Mouse (Mus musculus) limb, embryonic 15.5 days (tissue): ENCODE measurements around the gene A930002H24Rik. TPM values are rescaled to one million over a fixed set of nuclear protein-coding genes. Genes with fewer than 3 reads are reported as not detected.

Source experiments
- ATAC-seq: fragments of 200-750 bp; cut with Nextera tagmentation; 2 replicates; pipeline ENCODE4 v1.8.0; 2017; ENCODE audit warnings: low read depth, moderate TSS enrichment; ENCODE audit not compliant: insufficient number of reproducible peaks, low FRiP score, low TSS enrichment
- H3K27ac ChIP-seq: fragments of 300-500 bp; sonication (generic); 2 replicates; pipeline ENCODE4 v1.5.1; 2015; ENCODE audit warnings: moderate library complexity, mild to moderate bottlenecking, inconsistent platforms
- H3K27me3 ChIP-seq: fragments of 300-500 bp; sonication (generic); 2 replicates; pipeline ENCODE4 v1.6.1; 2015; ENCODE audit warnings: inconsistent platforms
- H3K36me3 ChIP-seq: fragments of 300-500 bp; sonication (generic); 2 replicates; pipeline ENCODE4 v1.6.1; 2015; ENCODE audit warnings: inconsistent platforms
- H3K4me1 ChIP-seq: fragments of 300-500 bp; sonication (generic); 2 replicates; pipeline ENCODE4 v1.6.1; 2015; ENCODE audit warnings: inconsistent platforms
- H3K4me2 ChIP-seq: fragments of 300-500 bp; sonication (generic); 2 replicates; pipeline ENCODE4 v1.6.1; 2015; ENCODE audit warnings: mild to moderate bottlenecking, inconsistent platforms
- H3K4me3 ChIP-seq: fragments of 300-500 bp; sonication (generic); 2 replicates; pipeline ENCODE4 v1.5.1; 2015; ENCODE audit warnings: mild to moderate bottlenecking, inconsistent platforms
- H3K9ac ChIP-seq: fragments of 300-500 bp; sonication (generic); 2 replicates; pipeline ENCODE4 v1.6.1; 2015; ENCODE audit warnings: inconsistent platforms
- H3K9me3 ChIP-seq: fragments of 300-500 bp; sonication (generic); 2 replicates; pipeline ENCODE4 v1.6.1; 2016; ENCODE audit warnings: inconsistent platforms
- WGBS: fragments of 180-500 bp; shearing (Covaris S2); methylation state at CpG from one replicate; pipeline ENCODE4 v1.1.7; 2015; 5-methylcytosine and 5-hydroxymethylcytosine counted together
- polyA plus RNA-seq: library from polyadenylated mRNA; unstranded; fragments of >200 nt; fragmentation: Nextera tagmentation; extraction: Ambion mirVana; gene quantifications from 2 replicates; pipeline ENCODE4 v1.2.1, GENCODE M21; 2015

A930002H24Rik gene
- polyA plus RNA-seq, 1 experiment from 2014 or later, result 3.2 TPM

- 65% methylated on average over 4 of the region's 4 CpGs for WGBS
- H3K27me3 ChIP-seq, result no peaks in the 10 kb centered on the region
- no peak for ATAC-seq
- no peaks in the 10 kb centered on the region for H3K9me3 ChIP-seq
- no peak overlapping the region for H3K9ac ChIP-seq
- H3K4me1 ChIP-seq, result no peaks in the 10 kb centered on the region
- no peak overlapping the region for H3K27ac ChIP-seq
- no peak overlapping the region for H3K4me3 ChIP-seq
- no peaks in the 10 kb centered on the region for H3K36me3 ChIP-seq
- no peak overlapping the region for H3K4me2 ChIP-seq
Measured at GRCm38 (mm10) chr17:63831550-63831949, 32.0 kb downstream of the A930002H24Rik start.

- Histone ChIP-seq H3K4me3 (no peak overlapping the region), H3K4me1 (no peaks in the 10 kb centered on the region), H3K27ac (no peak overlapping the region), H3K36me3 (no peaks in the 10 kb centered on the region), H3K9me3 (no peaks in the 10 kb centered on the region), H3K27me3 (no peaks in the 10 kb centered on the region), H3K9ac (no peak overlapping the region), H3K4me2 (no peak overlapping the region)
- ATAC-seq, result no peak
- 55% methylated on average over 5 of the region's 5 CpGs for WGBS
Measured at GRCm38 (mm10) chr17:63828561-63829332, 34.8 kb downstream of the A930002H24Rik start.

- Histone ChIP-seq H3K4me3 (no peak overlapping the region), H3K27ac (no peak overlapping the region), H3K4me1 (no peaks in the 10 kb centered on the region), H3K4me2 (no peak overlapping the region), H3K36me3 (no peaks in the 10 kb centered on the region), H3K9me3 (no peaks in the 10 kb centered on the region), H3K9ac (no peak overlapping the region), H3K27me3 (no peaks in the 10 kb centered on the region)
- WGBS, result 78% methylated on average over 7 of the region's 7 CpGs
- ATAC-seq, result no peak
Measured at GRCm38 (mm10) chr17:63826767-63827166, 36.8 kb downstream of the A930002H24Rik start.

GRCm38 (mm10) chr17:63826196-63826595, 37.4 kb downstream of the A930002H24Rik start:
- Histone ChIP-seq H3K4me1 (no peaks in the 10 kb centered on the region), H3K4me3 (no peak overlapping the region), H3K4me2 (no peak overlapping the region), H3K27ac (no peak overlapping the region), H3K27me3 (no peaks in the 10 kb centered on the region), H3K9ac (no peak overlapping the region), H3K36me3 (no peaks in the 10 kb centered on the region), H3K9me3 (no peaks in the 10 kb centered on the region)
- WGBS, result 72% methylated on average over 8 of the region's 8 CpGs
- no peak for ATAC-seq

- Histone ChIP-seq H3K27ac (no peak overlapping the region), H3K4me2 (no peak overlapping the region), H3K36me3 (no peaks in the 10 kb centered on the region), H3K9ac (no peak overlapping the region), H3K4me1 (no peaks in the 10 kb centered on the region), H3K9me3 (no peaks in the 10 kb centered on the region), H3K4me3 (no peak overlapping the region), H3K27me3 (no peaks in the 10 kb centered on the region)
- WGBS, result 93% methylated on average over 4 of the region's 4 CpGs
- no peak for ATAC-seq
Measured at GRCm38 (mm10) chr17:63824141-63824540, 39.5 kb downstream of the A930002H24Rik start.

GRCm38 (mm10) chr17:63818444-63819027, 45.1 kb downstream of the A930002H24Rik start:
- ATAC-seq, result no peak
- Histone ChIP-seq H3K27me3 (no peaks in the 10 kb centered on the region), H3K4me3 (no peak overlapping the region), H3K36me3 (no peaks in the 10 kb centered on the region), H3K4me1 (no peaks in the 10 kb centered on the region), H3K27ac (no peak overlapping the region), H3K9me3 (no peaks in the 10 kb centered on the region), H3K4me2 (no peak overlapping the region), H3K9ac (no peak overlapping the region)
- 87% methylated on average over 10 of the region's 10 CpGs for WGBS

- Histone ChIP-seq H3K36me3 (no peaks in the 10 kb centered on the region), H3K4me1 (no peaks in the 10 kb centered on the region), H3K4me2 (no peak overlapping the region), H3K27me3 (no peaks in the 10 kb centered on the region), H3K9me3 (no peaks in the 10 kb centered on the region), H3K9ac (no peak overlapping the region), H3K27ac (no peak overlapping the region), H3K4me3 (no peak overlapping the region)
- ATAC-seq, result no peak
- 82% methylated on average over 6 of the region's 6 CpGs for WGBS
Measured at GRCm38 (mm10) chr17:63813552-63813951, 50.0 kb downstream of the A930002H24Rik start.

Other genes with a start within 250 kb of the A930002H24Rik start
- gene Fer, start 729 bp downstream of the A930002H24Rik start, polyA plus RNA-seq, result 36.6 and 37.1 TPM in 2 replicates